Mouse (Mus musculus): ENCODE results near the gene Agtr1a. TPM values are rescaled to one million over a fixed set of nuclear protein-coding genes. Genes with fewer than 3 reads are reported as not detected.

Gene Agtr1a
- polyA plus RNA-seq, 1 experiment from 2014 or later, result 2.3 TPM

Other genes with a start within 250 kb of the Agtr1a start
- gene Mboat1, start 200.0 kb upstream of the Agtr1a start, polyA plus RNA-seq (2016; fragmentation: Nextera tagmentation; extraction: Ambion mirVana), result 6.6 and 6.7 TPM in 2 replicates
- 216 TPM in 2 replicates for gene Uqcrfs1, start 208.9 kb downstream of the Agtr1a start, polyA plus RNA-seq (2016; fragmentation: Nextera tagmentation; extraction: Ambion mirVana)